In genomic region chr10:9834986-9835385, GRCm38 (mm10) we compare ENCODE assay signal across 24 mouse cellular contexts.
DNase-seq lines count a peak whose midpoint lies in the region; ATAC-seq and TF ChIP-seq lines count a peak whose summit lies in the region.
"Had no signal": no experiment of that assay in that cellular context is flagged by ENCODE, and none has a peak within 500 bp of the region (broad histone marks: within the 10 kb centered on the region; RNA-seq: fewer than 3 reads in every experiment).

No protein-coding gene starts in this region.

- ATAC-seq in cerebellum, adult (ENCODE audit: insufficient number of reproducible peaks, low FRiP score, low TSS enrichment): peak; percentile 59; the same call in 1 of the 2 replicates
- ATAC-seq in kidney, embryonic 16.5 days (ENCODE audit: low FRiP score, low TSS enrichment): peak; percentile 59; the same call in 1 of the 2 replicates
- peak; percentile 68 for ATAC-seq in liver, embryonic 11.5 days (replicated peaks; ENCODE audit: low FRiP score)
- no peak for ATAC-seq in liver, postnatal 0 days
- no peak for ATAC-seq in midbrain, embryonic 11.5 days (ENCODE audit: low FRiP score)
- no peak for ATAC-seq in midbrain, embryonic 16.5 days
- ATAC-seq: activated CD4-positive, CD25-positive, alpha-beta regulatory T cell, adult 4 months; CD4-positive, CD25-positive, alpha-beta regulatory T cell, adult 4 months; forebrain, embryonic 13.5 days; forebrain, embryonic 15.5 days; Patski had no signal

- no peak overlapping the region for H3K4me2 ChIP-seq in kidney, embryonic 16.5 days (replicated peaks; ENCODE audit: low read depth, low read length)
- H3K4me2 ChIP-seq in liver, embryonic 11.5 days: no peak overlapping the region
- H3K4me2 ChIP-seq in liver, postnatal 0 days (ENCODE audit: low read depth, low read length): no peak overlapping the region
- H3K4me2 ChIP-seq in midbrain, embryonic 11.5 days: no peak overlapping the region
- no peak overlapping the region for H3K4me2 ChIP-seq in midbrain, embryonic 16.5 days (ENCODE audit: low read length)
- H3K4me2 ChIP-seq: embryonic facial prominence, embryonic 12.5 days; forebrain, embryonic 13.5 days; forebrain, embryonic 15.5 days had no signal

- no peak overlapping the region for H3K9ac ChIP-seq in kidney, embryonic 16.5 days (replicated peaks; ENCODE audit: low read length)
- H3K9ac ChIP-seq in liver, embryonic 11.5 days (ENCODE audit: low read depth, low read length): no peak overlapping the region
- H3K9ac ChIP-seq in liver, postnatal 0 days (replicated peaks): no peak overlapping the region
- H3K9ac ChIP-seq in midbrain, embryonic 11.5 days (ENCODE audit: low read length): no peak overlapping the region
- H3K9ac ChIP-seq in midbrain, embryonic 16.5 days (ENCODE audit: low read depth, low read length): no peak overlapping the region
- H3K9ac ChIP-seq: embryonic facial prominence, embryonic 12.5 days; forebrain, embryonic 13.5 days; forebrain, embryonic 15.5 days had no signal

- H3K27me3 ChIP-seq in kidney, embryonic 16.5 days (ENCODE audit: insufficient read depth, low read length): no peaks in the 10 kb centered on the region
- H3K27me3 ChIP-seq in liver, embryonic 11.5 days (replicated peaks; ENCODE audit: control insufficient read depth, insufficient read depth, low read length): no peaks in the 10 kb centered on the region
- H3K27me3 ChIP-seq in liver, postnatal 0 days (ENCODE audit: insufficient read depth, low read length): no peaks in the 10 kb centered on the region
- H3K27me3 ChIP-seq in midbrain, embryonic 11.5 days (ENCODE audit: control insufficient read depth, insufficient read depth, low read length): no peaks in the 10 kb centered on the region
- no peaks in the 10 kb centered on the region for H3K27me3 ChIP-seq in midbrain, embryonic 16.5 days (ENCODE audit: control insufficient read depth, insufficient read depth, low read depth, low read length)
- H3K27me3 ChIP-seq: CH12.LX; embryonic facial prominence, embryonic 12.5 days; forebrain, embryonic 13.5 days; forebrain, embryonic 15.5 days; Patski had no signal

- 82% methylated on average over 4 of the region's 4 CpGs for WGBS in kidney, embryonic 16.5 days
- 77% methylated on average over 4 of the region's 4 CpGs for WGBS in liver, embryonic 11.5 days
- WGBS in liver, postnatal 0 days (ENCODE audit: insufficient replicate concordance): 73% methylated on average over 4 of the region's 4 CpGs
- 86% methylated on average over 4 of the region's 4 CpGs for WGBS in midbrain, embryonic 11.5 days
- WGBS in midbrain, embryonic 16.5 days: 90% methylated on average over 4 of the region's 4 CpGs

- no peak overlapping the region for H3K27ac ChIP-seq in kidney, embryonic 16.5 days (ENCODE audit: low read length)
- H3K27ac ChIP-seq in liver, embryonic 11.5 days (ENCODE audit: low read depth, low read length): no peak overlapping the region
- no peak overlapping the region for H3K27ac ChIP-seq in liver, postnatal 0 days (ENCODE audit: low read depth)
- H3K27ac ChIP-seq in midbrain, embryonic 11.5 days (ENCODE audit: low read depth, low read length): no peak overlapping the region
- H3K27ac ChIP-seq in midbrain, embryonic 16.5 days (ENCODE audit: low read length): no peak overlapping the region
- H3K27ac ChIP-seq: embryonic facial prominence, embryonic 10.5 days; embryonic facial prominence, embryonic 12.5 days; forebrain, embryonic 13.5 days; forebrain, embryonic 15.5 days had no signal

- H3K36me3 ChIP-seq in kidney, embryonic 16.5 days (ENCODE audit: insufficient read depth, low read length): peaks cover 15% of the 10 kb centered on the region; the same call in 1 of the 2 replicates
- H3K36me3 ChIP-seq in liver, embryonic 11.5 days (ENCODE audit: control insufficient read depth, insufficient read depth, low read length): peaks cover 5% of the 10 kb centered on the region; the same call in 1 of the 2 replicates
- H3K36me3 ChIP-seq in liver, postnatal 0 days (replicated peaks; ENCODE audit: insufficient read depth, low read length): peaks cover 12% of the 10 kb centered on the region
- no peaks in the 10 kb centered on the region for H3K36me3 ChIP-seq in midbrain, embryonic 11.5 days (ENCODE audit: control insufficient read depth, insufficient read depth, low read length)
- H3K36me3 ChIP-seq in midbrain, embryonic 16.5 days (ENCODE audit: control insufficient read depth, insufficient read depth, low read length): peaks cover 5% of the 10 kb centered on the region
- H3K36me3 ChIP-seq: embryonic facial prominence, embryonic 12.5 days; forebrain, embryonic 15.5 days had no signal

- H3K9me3 ChIP-seq in kidney, embryonic 16.5 days (ENCODE audit: low read length): no peaks in the 10 kb centered on the region
- no peaks in the 10 kb centered on the region for H3K9me3 ChIP-seq in liver, embryonic 11.5 days (ENCODE audit: control insufficient read depth, low read length)
- no peaks in the 10 kb centered on the region for H3K9me3 ChIP-seq in liver, postnatal 0 days (ENCODE audit: low read length)
- no peaks in the 10 kb centered on the region for H3K9me3 ChIP-seq in midbrain, embryonic 11.5 days (ENCODE audit: control insufficient read depth, low read length)
- H3K9me3 ChIP-seq in midbrain, embryonic 16.5 days (replicated peaks; ENCODE audit: control insufficient read depth, low read length, poor library complexity, severe bottlenecking): no peaks in the 10 kb centered on the region
- H3K9me3 ChIP-seq: embryonic facial prominence, embryonic 10.5 days; embryonic facial prominence, embryonic 12.5 days; forebrain, embryonic 13.5 days; forebrain, embryonic 15.5 days; G1E had no signal

- H3K4me3 ChIP-seq in kidney, embryonic 16.5 days (ENCODE audit: low read length): no peak overlapping the region
- no peak overlapping the region for H3K4me3 ChIP-seq in liver, embryonic 11.5 days (ENCODE audit: low read depth, low read length)
- no peak overlapping the region for H3K4me3 ChIP-seq in liver, postnatal 0 days (ENCODE audit: low read depth, low read length)
- H3K4me3 ChIP-seq in midbrain, embryonic 11.5 days (ENCODE audit: low read depth, low read length): no peak overlapping the region
- H3K4me3 ChIP-seq in midbrain, embryonic 16.5 days (ENCODE audit: low read depth, low read length): no peak overlapping the region
- H3K4me3 ChIP-seq: embryonic facial prominence, embryonic 10.5 days; embryonic facial prominence, embryonic 12.5 days; forebrain, embryonic 13.5 days; forebrain, embryonic 15.5 days had no signal

- no peak for DNase-seq in cerebellum, postnatal 25 days
- no peak for DNase-seq in kidney, adult 9 months
- DNase-seq in liver, embryonic 11.5 days (ENCODE audit: low spot score): no peak
- no peak for DNase-seq in liver, postnatal 0 days
- peak; percentile 47 for DNase-seq in midbrain, embryonic 11.5 days (ENCODE audit: low spot score, missing footprints)
- DNase-seq: adrenal gland, adult 8-10 months; adrenal gland, postnatal 14 days; adrenal gland, postnatal 36 days; B cell, adult 2 months; cerebellum, adult 11 months; cerebellum, adult 8-10 months; cerebellum, adult 9-11 months had no signal

- no peak for TF ChIP-seq EP300 in liver, postnatal 0 days (IDR thresholded peaks at IDR 0.05; ENCODE audit: low read depth)

- no peaks in the 10 kb centered on the region for H3K4me1 ChIP-seq in kidney, embryonic 16.5 days (ENCODE audit: insufficient read depth, low read length)
- no peaks in the 10 kb centered on the region for H3K4me1 ChIP-seq in liver, embryonic 11.5 days (replicated peaks; ENCODE audit: control insufficient read depth, insufficient read depth, low read length)
- no peaks in the 10 kb centered on the region for H3K4me1 ChIP-seq in liver, postnatal 0 days (ENCODE audit: insufficient read depth)
- H3K4me1 ChIP-seq in midbrain, embryonic 11.5 days (ENCODE audit: control insufficient read depth, insufficient read depth, low read length): no peaks in the 10 kb centered on the region
- H3K4me1 ChIP-seq in midbrain, embryonic 16.5 days (ENCODE audit: control insufficient read depth, insufficient read depth, low read length): no peaks in the 10 kb centered on the region
- H3K4me1 ChIP-seq: embryonic facial prominence, embryonic 10.5 days; embryonic facial prominence, embryonic 12.5 days; forebrain, embryonic 13.5 days had no signal

- no peak for TF ChIP-seq CTCF in liver, postnatal 0 days (IDR thresholded peaks at IDR 0.05; ENCODE audit: low read depth)

Comparison
In these comparisons a context has a peak if more than half of its experiments do, and no peak if none do; other contexts are left out.
1. ATAC-seq: peak in cerebellum, adult (single experiment), kidney, embryonic 16.5 days (single experiment) and liver, embryonic 11.5 days (single experiment); none in liver, postnatal 0 days (single experiment), midbrain, embryonic 11.5 days (single experiment) and midbrain, embryonic 16.5 days (single experiment).